Mouse (Mus musculus) liver, adult 2 months (tissue): ENCODE data around the gene Psen2. TPM values are rescaled to one million over a fixed set of nuclear protein-coding genes. Genes with fewer than 3 reads are reported as not detected.
A peak's percentile ranks its signal among the peaks of the same experiment; 100 is the strongest.

Experiments
- DNase-seq: peaks from one replicate; pipeline ENCODE4 v3.0.0-alpha.2; 2011; ENCODE audit warnings: low read depth, low spot score; ENCODE audit errors: extremely low read depth
- H3K27ac ChIP-seq: fragments of 200-500 bp; replicated peaks from 2 replicates; pipeline ENCODE4 v1.5.1; 2012; ENCODE audit warnings: low read depth, mild to moderate bottlenecking, control low read depth, inconsistent platforms, low read length; ENCODE audit not compliant: insufficient read depth
- H3K27me3 ChIP-seq: fragments of 200-500 bp; 2 replicates; pipeline ENCODE4 v1.6.1; 2012; ENCODE audit warnings: mild to moderate bottlenecking, moderate library complexity, low read length, inconsistent platforms; ENCODE audit not compliant: control insufficient read depth, insufficient read depth
- H3K36me3 ChIP-seq: fragments of 200-500 bp; 2 replicates; pipeline ENCODE4 v1.6.1; 2012; ENCODE audit warnings: low read length, inconsistent platforms; ENCODE audit not compliant: control insufficient read depth, insufficient read depth
- H3K4me1 ChIP-seq: fragments of 200-500 bp; 2 replicates; pipeline ENCODE4 v1.6.1; 2011; ENCODE audit warnings: low read length; ENCODE audit not compliant: control insufficient read depth, insufficient read depth
- H3K4me3 ChIP-seq: fragments of 200-500 bp; 2 replicates; pipeline ENCODE4 v1.5.1; 2011; ENCODE audit warnings: low read depth, mild to moderate bottlenecking, control low read depth, low read length, moderate library complexity; ENCODE audit not compliant: insufficient read depth
- H3K79me2 ChIP-seq: fragments of 200-500 bp; 2 replicates; pipeline ENCODE4 v1.6.1; 2012; ENCODE audit warnings: inconsistent platforms, mild to moderate bottlenecking, low read length, moderate library complexity; ENCODE audit not compliant: control insufficient read depth, insufficient read depth
- H3K9ac ChIP-seq: fragments of 200-500 bp; 2 replicates; pipeline ENCODE4 v1.6.1; 2012; ENCODE audit warnings: low read depth, mild to moderate bottlenecking, control low read depth, inconsistent platforms, low read length
- CTCF ChIP-seq: fragments of 200-500 bp; IDR thresholded peaks from 2 replicates; pipeline ENCODE4 v1.5.1; 2011; ENCODE audit warnings: low read depth, low read length, control low read depth
- POLR2A ChIP-seq: fragments of 200-500 bp; IDR thresholded peaks from 2 replicates; pipeline ENCODE4 v1.6.1; 2011; ENCODE audit warnings: low read length, control low read depth; ENCODE audit not compliant: insufficient read depth; ENCODE audit errors: extremely low read depth
- WGBS: fragments of 180-500 bp; shearing (Covaris S2); methylation state at CpG from one replicate; pipeline ENCODE4 v1.1.7; 2018; 5-methylcytosine and 5-hydroxymethylcytosine counted together
- polyA plus RNA-seq: library from polyadenylated mRNA; depleted of rRNA; stranded (reverse); fragments of >200 nt; gene quantifications from 2 replicates; pipeline ENCODE4 v1.2.3, GENCODE M21; 2012
- total RNA-seq: library from RNA; depleted of rRNA; stranded (reverse); fragments of >200 nt; gene quantifications from 2 replicates; pipeline ENCODE4 v1.2.3, GENCODE M21; 2014

Psen2 gene
- total and polyA plus RNA-seq, 2 experiments, result 256 to 711 TPM

DNA sequence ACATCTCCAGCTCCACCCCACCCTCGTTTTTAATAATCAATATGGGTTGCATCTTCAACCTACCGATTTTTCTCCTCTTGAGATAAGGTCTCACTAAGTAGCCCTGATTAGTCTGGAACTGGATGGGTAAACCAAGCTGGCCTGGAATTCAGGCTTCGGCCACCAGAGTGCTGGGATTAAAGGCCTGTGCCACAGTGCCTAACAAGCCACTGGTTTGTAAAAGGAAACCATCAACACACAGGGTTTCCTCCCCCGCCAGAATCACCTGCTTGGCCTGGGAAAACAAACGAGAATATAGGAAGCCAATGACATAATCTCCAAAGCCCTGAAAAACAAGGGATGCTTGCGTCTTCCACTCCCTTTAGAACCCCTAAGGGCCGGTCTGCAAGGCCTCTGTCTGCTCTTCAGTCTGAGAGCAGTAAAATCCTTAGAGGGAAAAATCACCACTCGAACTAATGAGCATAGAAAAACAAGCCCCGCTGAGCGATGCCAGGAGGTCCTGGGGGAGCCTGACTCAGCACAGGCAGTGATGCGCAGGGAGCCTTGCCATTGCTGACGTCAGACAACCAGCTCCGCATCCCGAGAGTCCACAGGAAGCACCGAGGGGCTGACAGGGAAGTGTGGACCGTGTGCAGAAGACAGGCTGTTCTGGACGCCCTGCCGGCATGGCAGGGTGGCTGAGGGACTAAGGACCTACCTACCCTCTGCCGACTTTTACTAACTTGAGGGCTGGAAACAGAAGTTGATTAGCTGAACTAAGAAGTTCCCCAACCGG is 13.4 kb downstream of the Psen2 start:
- Histone ChIP-seq H3K79me2 (peaks cover 6% of the 10 kb centered on the region; the same call in 1 of the 2 replicates), H3K9ac (no peak overlapping the region), H3K27me3 (no peaks in the 10 kb centered on the region), H3K4me1 (peaks cover 29% of the 10 kb centered on the region), H3K4me3 (no peak overlapping the region), H3K27ac (peak overlapping the region; percentile 71), H3K36me3 (no peaks in the 10 kb centered on the region)
- no peak for DNase-seq
- TF ChIP-seq CTCF (no peak), POLR2A (no peak)
- WGBS, result 67% methylated on average over 20 of the region's 20 CpGs

DNA sequence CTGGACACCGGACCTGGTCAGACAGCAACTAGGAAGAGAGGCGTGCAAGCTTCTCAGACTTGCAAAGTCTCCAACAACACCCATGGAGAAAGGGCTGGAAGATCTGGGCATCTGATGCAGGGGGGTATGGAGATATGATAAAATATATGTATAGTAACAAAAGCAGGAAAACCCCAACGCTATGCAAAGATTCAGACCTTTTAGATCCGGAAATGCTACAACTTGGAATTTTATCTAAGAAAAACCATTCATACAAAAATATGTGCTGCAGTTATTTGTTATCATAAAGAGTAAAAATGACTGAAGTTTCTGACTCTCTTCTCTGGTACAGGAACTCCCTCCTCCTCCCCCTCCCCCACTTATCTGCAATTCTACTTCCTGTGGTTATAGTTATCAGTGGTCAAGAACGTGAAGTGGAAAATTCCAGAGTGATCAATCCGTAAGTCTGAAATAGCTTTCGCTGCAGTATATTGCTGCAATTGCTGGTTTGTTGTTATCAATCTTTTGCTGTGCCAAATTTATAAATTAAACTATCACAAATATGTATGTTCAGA is 14.6 kb downstream of the Psen2 start:
- DNase-seq, result peak; percentile 42
- H3K4me1 ChIP-seq, result peaks cover 29% of the 10 kb centered on the region
- no peaks in the 10 kb centered on the region for H3K36me3 ChIP-seq
- H3K9ac ChIP-seq, result peak overlapping the region; percentile 10; the same call in 1 of the 2 replicates
- peak overlapping the region; percentile 79 for H3K27ac ChIP-seq
- H3K79me2 ChIP-seq, result no peaks in the 10 kb centered on the region; the same call in 1 of the 2 replicates
- WGBS, result 82% methylated on average over 7 of the region's 7 CpGs
- TF ChIP-seq CTCF (no peak), POLR2A (no peak)
- no peaks in the 10 kb centered on the region for H3K27me3 ChIP-seq
- H3K4me3 ChIP-seq, result no peak overlapping the region

DNA sequence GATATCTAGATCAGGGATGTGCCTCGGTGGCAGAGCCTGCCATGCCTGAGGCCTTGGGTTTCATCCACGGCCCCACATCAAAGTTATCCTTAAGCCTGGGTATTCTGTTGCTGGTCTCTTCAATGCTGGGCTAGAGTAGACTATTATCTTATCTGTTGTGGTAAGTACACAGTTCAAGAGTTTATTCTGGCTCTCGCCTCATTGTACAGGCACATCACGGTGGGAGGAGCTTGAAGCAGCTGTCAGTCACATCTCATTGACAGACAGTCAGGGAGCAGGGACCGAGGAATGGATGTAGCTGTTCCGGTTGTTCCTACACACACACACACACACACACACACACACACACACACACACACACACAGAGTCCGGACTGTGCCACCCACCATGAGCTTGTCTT is 15.3 kb downstream of the Psen2 start:
- TF ChIP-seq POLR2A (no peak), CTCF (no peak)
- Histone ChIP-seq H3K4me1 (peaks cover 29% of the 10 kb centered on the region), H3K79me2 (no peaks in the 10 kb centered on the region; the same call in 1 of the 2 replicates), H3K9ac (no peak overlapping the region), H3K4me3 (no peak overlapping the region), H3K27ac (peak overlapping the region; percentile 79), H3K36me3 (no peaks in the 10 kb centered on the region), H3K27me3 (no peaks in the 10 kb centered on the region)
- WGBS, result 13% methylated on average over 7 of the region's 7 CpGs
- peak; percentile 87 for DNase-seq

DNA sequence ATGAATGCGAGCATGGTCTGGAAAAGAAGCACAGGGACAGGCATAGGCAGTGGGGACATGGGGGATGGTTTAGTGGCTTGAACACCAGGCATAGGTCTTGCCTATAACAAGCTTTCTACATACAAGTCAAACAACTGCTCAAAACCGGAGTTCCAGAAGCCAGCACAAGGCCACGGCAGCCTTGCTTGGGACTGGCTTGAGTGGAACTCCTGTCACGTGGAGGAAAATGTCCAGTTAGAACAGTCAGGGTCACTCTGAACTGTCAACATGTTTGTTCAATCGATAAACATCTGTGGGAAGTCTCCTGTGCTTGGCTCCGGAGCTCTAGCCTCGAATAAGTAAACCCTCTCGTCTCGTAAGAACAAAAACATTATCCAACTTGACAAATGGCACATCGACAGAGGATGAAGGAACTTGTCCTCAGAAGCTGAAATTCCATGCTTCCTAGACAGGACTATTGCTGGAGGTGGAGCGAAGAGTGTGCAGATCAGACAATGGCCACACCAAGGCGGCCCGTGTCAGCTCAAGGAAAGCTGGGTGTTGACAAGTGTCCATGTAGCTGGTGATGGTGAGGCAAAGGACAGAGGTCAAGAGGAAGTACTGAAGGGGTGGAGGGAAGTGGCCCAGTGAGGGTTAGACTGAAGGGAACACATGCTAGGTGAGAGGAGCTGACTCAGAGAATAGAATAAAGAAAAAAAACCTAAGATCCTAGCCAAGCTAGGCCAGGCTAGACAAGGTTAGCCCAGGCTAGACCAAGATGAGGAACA is 17.3 kb downstream of the Psen2 start:
- H3K36me3 ChIP-seq, result no peaks in the 10 kb centered on the region
- DNase-seq, result peak; percentile 98
- H3K4me3 ChIP-seq, result peak overlapping the region; percentile 2
- 19% methylated on average over 13 of the region's 13 CpGs for WGBS
- no peaks in the 10 kb centered on the region for H3K27me3 ChIP-seq
- peaks cover 29% of the 10 kb centered on the region for H3K4me1 ChIP-seq
- TF ChIP-seq POLR2A (no peak), CTCF (no peak)
- H3K27ac ChIP-seq, result peak overlapping the region; percentile 79
- H3K9ac ChIP-seq, result peak overlapping the region; percentile 31
- H3K79me2 ChIP-seq, result no peaks in the 10 kb centered on the region

DNA sequence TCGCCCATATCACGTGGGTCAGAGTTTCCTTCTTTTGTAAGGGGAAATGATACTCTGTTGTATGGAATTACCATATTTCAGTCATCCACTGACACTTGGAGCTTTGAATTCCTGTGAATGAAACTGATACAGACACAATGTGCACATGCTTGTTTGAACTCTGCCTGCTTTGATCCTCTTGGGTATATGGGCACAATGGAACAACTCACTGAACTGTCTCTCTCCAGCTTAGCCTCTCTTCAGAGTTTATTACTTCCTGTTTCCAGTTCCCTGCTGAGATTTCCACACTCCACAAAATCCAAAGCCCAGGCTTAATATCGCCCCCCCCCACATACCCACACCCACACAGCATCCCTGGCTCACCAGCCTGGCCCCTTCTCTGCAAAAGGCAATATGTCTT is 31.5 kb downstream of the Psen2 start:
- H3K4me1 ChIP-seq, result peaks cover 22% of the 10 kb centered on the region
- no peak overlapping the region for H3K9ac ChIP-seq
- no peak overlapping the region for H3K4me3 ChIP-seq
- H3K27me3 ChIP-seq, result no peaks in the 10 kb centered on the region
- TF ChIP-seq CTCF, result no peak
- TF ChIP-seq POLR2A, result no peak
- H3K79me2 ChIP-seq, result peaks cover 11% of the 10 kb centered on the region; the same call in 1 of the 2 replicates
- WGBS, result 90% methylated on average over 3 of the region's 3 CpGs
- DNase-seq, result no peak
- no peak overlapping the region for H3K27ac ChIP-seq
- H3K36me3 ChIP-seq, result peaks cover 10% of the 10 kb centered on the region
